Mouse (Mus musculus) liver, adult (tissue): ENCODE measurements at regions not wholly inside any gene's neighbourhood (a gene's known extent, or its start where the extent isn't known, plus 50 kb on each side); places are given as distances from the start of the nearest gene placed in this dataset.
A peak's percentile ranks its signal among the peaks of the same experiment; 100 is the strongest.

Source experiments
- GATA4 ChIP-seq: IDR thresholded peaks from 2 replicates; pipeline ENCODE4 v1.6.1; 2014; ENCODE audit warnings: mild to moderate bottlenecking, low read length; ENCODE audit not compliant: insufficient replicate concordance

DNA sequence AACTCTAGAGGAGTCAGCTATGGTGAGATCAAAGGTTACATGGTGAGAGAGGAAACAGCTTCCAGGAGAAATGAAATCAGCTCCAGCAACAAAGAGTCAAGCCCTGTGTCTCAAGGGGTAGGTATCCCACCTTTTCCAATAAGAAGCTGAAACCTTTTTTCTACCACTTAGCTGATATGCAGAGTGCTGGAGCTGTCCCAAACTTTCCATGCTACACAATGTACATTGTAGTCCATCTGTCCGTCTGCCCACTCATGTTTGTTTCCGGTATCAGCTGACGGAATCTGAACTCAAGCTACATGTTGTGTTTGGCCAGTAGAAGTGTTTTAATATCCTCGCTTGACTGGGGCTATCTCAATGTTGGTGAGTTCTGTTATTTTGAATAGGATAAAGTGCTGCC is 83.6 kb upstream of the Ngf start:
- no peak for TF ChIP-seq GATA4

DNA sequence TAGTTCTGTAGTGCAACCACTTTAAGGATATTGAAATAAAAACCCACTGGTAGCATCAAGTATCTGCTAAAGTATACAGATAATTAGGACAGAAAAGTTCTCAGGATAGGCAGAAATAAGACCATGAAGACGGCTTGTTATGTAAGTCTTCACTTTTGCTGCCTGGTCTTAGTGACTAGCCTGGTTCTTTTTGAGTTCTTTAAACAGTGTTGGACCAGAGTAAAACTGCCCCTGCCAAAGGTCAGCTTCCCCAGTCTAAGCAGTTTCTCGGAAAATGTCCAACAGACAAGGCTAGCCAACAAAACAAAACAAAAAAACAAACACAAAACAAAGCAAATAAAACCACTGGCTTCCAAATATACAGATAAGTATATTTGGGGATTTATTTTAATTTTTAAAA is 85.1 kb upstream of the Ngf start:
- TF ChIP-seq GATA4, result 0 out of 2 replicates have a peak, but pooled peaks have one; percentile 14

DNA sequence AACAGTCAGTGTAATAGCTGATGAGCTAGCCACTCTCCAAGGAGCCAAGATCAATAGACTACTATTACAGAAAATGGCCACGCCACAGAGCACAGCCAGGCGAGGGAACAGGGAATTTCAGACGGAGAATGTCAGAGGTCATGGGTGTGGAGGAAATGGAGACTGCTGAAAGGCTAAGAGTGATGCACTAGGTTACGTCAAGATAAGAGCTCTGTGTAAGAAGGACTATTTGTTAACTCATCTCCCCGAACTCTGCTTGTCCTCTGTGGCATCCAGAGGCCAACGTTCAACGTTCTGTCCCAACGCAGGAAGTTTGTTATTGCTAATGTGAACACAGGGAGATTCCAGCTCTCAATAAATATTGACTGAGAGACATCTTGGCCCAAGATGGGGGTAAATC is 86.0 kb upstream of the Ngf start:
- peak; percentile 98 for TF ChIP-seq GATA4

DNA sequence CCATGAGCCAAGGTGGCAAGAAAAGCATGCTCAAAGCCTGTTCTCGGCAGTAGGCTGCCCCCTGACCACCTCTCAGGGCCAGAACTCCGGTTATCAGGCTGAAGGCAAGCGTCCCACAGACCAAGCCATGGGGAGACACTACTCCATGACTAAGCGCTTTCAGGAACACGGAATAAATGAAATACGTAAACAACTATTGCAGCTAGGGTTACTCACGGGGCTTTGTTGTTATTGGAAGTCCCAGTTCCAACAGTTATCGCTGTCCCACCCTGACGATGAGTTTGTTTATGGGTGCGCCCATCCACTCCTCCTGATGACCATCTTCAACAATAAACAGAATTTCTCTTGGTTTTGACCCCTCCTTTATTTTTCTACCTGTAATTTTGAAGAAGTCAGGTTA is 88.0 kb upstream of the Ngf start:
- no peak for TF ChIP-seq GATA4

DNA sequence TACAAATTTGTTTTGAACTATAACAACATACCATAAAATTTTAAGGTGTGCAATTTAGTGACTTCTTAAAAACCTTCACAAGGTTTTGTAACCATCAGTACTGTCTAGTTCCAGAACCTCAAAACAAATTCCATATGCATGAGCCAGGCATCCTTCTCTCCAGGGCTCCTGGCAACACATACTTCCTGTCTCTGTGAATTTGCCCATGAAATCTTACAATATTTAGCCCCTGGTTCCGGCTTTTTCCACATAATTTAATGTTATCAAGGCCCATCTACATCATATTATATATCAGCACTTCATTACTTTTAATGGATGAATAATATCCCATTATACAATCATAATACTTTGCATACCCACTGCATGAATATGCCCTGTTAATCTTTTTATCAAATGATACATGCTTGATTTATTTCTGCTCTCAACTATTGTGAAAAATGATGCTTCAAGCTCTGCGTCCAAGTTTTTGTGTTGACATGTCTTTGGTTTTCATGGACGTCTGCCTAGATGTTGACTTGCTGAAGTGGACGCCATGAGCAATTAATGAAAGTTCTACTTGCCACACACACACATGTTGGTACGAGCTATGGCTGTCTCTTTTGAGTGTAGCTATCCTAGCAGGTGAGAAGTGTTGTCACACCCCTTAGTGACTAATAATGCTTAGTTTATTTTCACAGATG is 95.2 kb upstream of the Ngf start:
- TF ChIP-seq GATA4, result no peak

DNA sequence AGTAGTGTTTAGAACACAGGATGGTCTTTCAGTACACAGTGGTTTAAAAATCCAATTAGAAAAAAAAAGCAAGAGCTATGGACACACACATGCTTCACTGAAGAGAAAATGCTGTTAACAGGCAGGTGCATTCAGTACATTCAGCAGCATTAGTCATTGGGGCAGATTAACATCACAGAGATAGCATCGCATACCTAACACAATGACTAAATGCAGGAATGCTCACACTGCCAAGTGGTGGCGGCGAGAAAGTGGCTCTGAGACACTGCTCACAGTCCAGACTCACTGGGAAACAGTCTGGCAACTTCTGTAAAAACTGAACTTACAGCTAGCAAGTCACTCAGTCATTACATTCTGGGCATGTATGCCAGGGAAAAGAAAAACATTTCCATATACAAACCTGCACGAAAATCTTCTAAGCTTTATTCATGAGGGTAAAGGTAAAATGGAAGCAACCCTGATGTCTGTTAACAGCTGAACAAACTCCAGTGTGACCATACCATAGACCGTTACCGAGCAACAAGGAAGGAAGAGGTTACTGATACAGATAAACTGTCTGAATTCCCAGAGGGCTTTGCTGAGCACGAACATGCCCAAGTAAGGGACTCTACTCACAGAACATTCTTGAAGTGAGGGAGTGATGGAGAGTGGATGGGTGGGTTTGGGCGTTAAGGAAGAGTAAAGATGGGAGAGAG is 97.4 kb upstream of the Ngf start:
- no peak for TF ChIP-seq GATA4

DNA sequence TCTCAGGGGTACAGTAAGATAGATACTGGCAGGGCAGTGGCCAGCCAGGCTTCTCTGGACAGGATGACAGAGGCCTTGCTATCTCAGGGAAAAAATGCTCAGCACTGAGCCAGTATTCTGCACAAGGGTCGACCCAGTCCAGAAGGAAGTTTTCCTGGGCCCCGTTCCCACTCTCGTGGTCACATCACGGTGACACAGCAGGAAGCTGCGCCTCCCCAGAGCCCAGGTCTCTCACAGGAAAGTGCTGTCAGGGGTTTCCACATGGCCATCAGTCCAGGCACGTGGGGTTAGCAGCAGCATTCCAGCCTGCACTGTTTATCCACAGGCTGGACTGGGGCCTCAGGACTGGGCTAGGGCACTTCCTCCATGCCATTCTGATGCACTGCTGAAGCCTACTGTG is 103.5 kb upstream of the Ngf start:
- TF ChIP-seq GATA4, result peak; percentile 40; the same call in 1 of the 2 replicates

DNA sequence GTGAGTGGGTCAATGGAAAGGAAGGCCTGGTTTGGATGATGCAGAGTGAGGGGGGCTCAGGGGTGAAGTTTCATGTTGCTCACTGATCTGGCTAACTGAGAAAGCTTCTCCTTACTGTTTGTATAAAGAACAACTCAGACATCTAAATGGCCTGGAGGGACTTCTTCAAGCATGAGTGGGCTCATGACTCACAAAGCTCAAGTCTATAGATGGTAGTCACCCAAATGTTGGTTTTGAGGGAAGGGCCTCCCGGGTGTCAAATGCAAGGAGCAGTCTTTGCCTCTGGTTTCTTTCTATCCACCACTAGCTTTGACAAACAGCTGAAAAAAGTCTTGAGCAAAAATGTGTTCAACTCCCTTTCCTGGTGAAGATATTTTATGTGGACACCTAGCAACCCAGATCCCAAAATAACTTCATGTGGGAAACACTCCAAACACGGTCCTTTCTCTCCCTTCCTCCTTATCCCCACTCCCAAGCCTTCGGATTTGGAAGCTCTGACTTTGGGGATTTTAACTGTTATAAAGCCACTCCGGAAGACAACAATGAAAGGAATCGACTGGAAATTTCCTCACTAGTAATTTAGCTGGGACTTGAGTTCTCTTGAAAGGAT is 105.3 kb upstream of the Ngf start:
- no peak for TF ChIP-seq GATA4

DNA sequence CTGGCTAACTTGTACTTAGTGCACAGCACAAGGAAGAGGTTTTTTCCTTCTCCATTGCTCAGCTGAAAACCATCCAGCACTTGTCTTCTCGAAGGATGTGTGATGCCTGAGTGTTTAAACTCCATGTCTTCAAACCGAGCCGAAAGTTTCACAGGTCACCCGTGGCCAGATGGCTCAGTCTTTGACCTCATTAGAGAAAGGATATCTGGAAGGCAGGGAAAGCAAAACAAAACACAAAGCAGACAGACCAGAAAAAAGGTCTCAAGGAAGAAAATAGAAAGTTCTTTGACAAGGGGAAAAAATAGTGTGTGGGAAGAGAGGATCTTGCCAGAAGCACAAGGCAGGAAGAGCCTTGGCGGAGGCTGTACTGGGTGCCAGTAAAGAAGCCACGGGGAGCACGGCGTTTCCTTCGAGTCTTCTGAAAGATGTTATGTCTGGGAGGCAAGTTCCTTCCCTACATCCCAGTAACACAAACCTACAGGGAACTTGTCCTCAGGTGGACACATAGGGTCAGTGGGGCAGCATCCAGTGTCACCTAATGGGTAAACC is 108.9 kb upstream of the Ngf start:
- 0 out of 2 replicates have a peak, but pooled peaks have one; percentile 16 for TF ChIP-seq GATA4

DNA sequence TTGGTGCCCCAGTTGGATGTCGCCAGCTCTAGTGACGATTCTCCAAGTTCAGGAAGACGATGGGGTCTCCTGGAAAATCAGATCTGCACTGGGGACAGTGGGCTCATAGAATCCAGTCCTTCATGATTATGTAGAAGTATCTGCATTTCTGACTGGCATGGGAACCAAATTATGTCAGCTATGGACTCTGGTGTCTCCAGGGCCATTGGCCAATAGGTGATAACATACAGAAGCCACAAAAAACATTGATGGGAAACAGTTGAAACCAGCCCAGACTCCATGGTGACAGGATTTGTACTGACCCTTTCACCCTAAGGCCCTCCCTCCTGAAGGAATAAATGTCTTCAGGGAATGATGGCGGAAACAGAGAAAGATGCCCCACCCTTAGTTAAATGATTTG is 110.9 kb upstream of the Ngf start:
- TF ChIP-seq GATA4, result no peak

DNA sequence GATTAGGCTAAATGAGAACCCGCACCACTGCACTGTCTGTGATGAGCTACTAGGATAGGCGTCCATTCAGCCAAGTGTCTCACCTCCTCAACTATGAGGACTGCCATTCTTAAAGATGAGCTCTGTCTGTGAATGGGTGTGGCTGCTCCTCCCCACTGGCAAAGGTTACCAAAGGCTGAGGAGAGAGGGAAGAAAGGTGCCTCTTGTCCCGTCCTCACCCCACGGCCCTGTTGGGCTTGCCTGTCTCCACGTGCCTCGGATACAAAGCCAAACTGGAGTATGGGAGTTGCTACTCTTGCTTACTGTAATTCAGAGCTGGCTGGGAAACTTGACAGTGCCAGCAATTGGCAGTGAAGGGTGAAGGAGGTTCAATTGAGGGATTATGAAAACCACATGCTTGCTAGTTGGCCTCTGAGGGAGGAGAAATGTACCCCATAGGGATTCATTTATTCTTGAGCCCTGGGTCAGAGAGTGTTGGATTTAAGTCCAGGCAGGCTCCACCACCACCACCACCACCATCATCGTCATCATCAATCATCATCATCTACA is 112.6 kb upstream of the Ngf start:
- TF ChIP-seq GATA4, result no peak

DNA sequence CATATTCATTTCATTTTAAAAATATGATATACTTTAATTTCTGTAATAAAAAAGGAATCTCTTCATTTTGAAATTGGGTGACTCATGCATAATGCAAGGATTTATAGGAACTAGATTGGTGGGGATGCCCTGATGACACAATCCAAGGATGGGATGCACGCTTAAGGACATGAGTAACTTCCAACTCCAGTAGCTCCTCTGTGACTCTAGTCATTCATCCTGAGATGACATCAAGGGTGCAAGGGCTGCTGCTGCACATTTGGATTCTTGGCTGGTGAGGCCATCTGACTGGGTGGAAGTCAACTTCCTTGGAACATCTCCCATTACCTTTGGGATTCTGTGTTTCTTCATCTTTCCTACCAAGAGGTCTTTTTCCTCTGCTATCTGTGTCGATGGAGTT is 114.4 kb upstream of the Ngf start:
- no peak for TF ChIP-seq GATA4

DNA sequence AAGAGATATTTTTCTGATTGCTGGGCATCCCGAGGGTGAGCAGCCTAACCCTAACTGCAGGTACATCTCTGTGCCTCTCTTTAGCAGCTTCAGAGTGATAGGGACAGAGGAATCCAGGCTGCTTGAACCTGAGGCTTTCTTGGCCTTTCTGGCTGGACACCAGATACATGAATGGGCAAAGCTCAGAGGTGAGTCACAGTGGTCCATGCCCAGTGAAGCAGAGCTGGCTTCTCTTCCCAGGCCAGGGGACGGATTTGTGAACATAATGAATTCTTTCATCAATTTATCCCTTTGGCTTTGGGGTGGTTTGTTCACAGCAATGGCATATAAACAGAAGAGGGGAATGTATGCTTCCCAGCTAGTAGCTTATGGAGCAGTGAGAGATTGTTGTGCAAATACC is 114.9 kb upstream of the Ngf start:
- TF ChIP-seq GATA4, result no peak

DNA sequence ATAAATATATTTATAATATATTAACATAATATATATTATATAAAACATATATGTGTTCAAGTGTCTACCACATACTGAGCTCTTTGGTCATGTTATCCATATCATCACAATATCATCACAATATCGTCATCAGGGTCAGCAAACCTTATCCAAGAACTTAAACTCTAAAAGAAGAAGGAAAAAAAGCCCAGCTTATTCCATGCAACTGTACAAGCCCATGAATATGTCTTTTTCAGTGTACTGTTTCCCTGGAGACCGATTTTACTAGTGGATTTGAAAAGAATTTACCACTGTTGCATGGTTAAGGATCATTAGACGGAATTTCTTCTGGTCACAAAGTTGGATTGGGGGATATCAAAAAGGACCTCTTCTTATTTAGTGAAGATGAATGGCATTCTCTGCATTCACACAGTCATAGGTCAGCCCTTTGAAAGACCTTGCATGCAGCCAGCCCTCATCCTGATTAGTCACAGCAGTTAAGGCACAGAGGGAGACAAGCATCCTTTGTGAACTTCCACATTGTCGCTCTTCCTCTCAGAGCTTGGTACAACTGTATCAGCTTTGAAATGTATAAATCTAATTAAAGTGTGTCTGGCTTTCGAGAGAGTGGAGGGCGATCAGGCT is 116.3 kb upstream of the Ngf start:
- no peak for TF ChIP-seq GATA4

DNA sequence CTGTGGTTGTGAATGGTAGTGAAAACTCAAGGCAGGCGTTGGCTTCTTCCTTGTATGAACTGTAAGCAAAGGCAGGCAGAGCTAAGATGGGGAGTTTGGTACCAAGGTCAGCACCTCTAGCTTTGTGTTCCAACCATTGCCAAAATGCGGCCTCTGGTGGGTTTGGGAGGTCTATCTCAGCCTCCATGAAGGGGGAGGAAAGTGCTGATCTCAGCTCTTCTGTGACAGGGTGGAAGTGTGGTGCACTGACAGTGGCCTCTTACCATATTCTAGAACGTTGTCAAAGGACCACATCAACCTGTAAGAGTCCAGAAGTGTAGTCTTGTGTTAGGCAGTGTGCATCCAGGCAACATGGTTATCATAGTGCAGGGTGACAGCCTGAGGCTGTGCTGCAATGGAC is 123.6 kb upstream of the Ngf start:
- TF ChIP-seq GATA4, result no peak
